Mouse (Mus musculus): ENCODE results near the gene Lsr. TPM values are rescaled to one million over a fixed set of nuclear protein-coding genes. Genes with fewer than 3 reads are reported as not detected.
"Not testable (repeated sequence)": the region's sequence is repeated elsewhere in the genome, so short reads cannot be mapped to it uniquely, and the experiment has no call there.

The Lsr gene
- polyA plus RNA-seq, 1 experiment from 2014 or later: 18.8 TPM

DNA sequence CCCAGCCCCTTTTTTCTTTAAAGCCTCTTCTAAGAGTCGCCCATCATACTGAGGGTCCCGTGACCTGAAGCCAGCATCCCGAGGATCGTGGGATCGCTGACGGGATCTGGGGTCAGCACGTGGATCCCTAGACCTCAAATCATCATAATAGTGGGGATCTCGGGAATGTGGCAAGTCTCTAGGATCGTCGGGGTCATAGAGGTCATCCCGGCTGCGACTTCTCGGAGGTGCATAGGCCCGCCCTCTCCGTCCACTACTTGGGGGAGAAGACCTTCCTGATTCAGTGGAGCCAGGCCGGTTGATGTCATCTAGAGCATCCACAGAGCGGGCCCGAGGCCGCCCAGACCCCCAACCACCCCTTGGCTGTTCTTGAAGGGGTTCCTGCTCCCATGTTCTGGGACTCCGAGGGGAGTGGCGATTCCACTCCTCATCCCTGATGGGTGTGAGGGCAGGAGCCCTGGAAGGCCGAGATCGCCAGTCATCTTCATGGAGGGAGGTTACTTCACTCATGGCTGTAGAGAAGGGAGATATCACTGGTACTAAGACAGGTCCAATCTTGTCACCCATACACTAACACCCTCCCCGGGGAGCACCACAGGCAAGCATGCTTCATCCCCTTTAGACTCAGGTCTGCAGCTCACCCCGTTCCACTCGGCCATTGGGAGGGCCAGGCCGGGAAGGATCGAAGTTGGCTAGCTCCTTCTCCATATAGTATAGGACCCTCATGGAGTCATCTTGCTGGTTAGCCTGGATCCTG is 15.0 kb downstream of the Lsr start:
- no peak for ATAC-seq (ENCODE audit: low FRiP score)
- peak overlapping the region; percentile 99 for H3K9ac ChIP-seq
- WGBS: 71% methylated on average over 28 of the region's 28 CpGs
- H3K27ac ChIP-seq: peak overlapping the region; percentile 99
- H3K9me3 ChIP-seq: no peaks in the 10 kb centered on the region
- peaks cover 36% of the 10 kb centered on the region for H3K4me1 ChIP-seq (replicated peaks)
- peak overlapping the region; percentile 84 for H3K4me2 ChIP-seq
- peaks cover 19% of the 10 kb centered on the region for H3K36me3 ChIP-seq
- H3K4me3 ChIP-seq: peak overlapping the region; percentile 93
- H3K27me3 ChIP-seq: no peaks in the 10 kb centered on the region

DNA sequence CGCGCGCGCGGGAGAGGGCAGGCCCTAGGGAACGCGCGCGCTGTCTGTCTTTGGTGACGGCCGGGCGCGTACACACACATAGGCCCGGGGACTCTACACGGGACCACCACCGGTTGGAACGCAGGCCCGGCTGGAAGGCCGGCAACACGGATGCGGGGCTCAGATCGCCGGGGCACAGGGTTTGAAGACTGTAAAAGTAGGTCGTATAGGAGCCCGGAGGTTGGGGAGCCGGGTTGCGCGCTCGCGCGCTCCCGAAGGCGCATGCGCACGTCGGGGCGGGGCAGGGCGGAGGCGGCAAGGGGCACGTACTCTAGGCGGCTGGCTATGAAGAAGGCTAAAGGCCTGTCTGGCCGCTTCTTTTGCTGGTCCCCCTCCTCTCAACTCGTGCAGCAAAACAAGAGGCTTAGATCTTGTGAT is 15.9 kb downstream of the Lsr start:
- peaks cover 28% of the 10 kb centered on the region for H3K36me3 ChIP-seq
- peak; percentile 65 for ATAC-seq (ENCODE audit: low FRiP score)
- peaks cover 38% of the 10 kb centered on the region for H3K4me1 ChIP-seq (replicated peaks)
- peak overlapping the region; percentile 99 for H3K27ac ChIP-seq
- WGBS: under 1% methylated on average over 40 of the region's 43 CpGs
- H3K27me3 ChIP-seq: no peaks in the 10 kb centered on the region
- no peaks in the 10 kb centered on the region for H3K9me3 ChIP-seq
- H3K4me2 ChIP-seq: peak overlapping the region; percentile 84
- H3K4me3 ChIP-seq: peak overlapping the region; percentile 93
- peak overlapping the region; percentile 99 for H3K9ac ChIP-seq

DNA sequence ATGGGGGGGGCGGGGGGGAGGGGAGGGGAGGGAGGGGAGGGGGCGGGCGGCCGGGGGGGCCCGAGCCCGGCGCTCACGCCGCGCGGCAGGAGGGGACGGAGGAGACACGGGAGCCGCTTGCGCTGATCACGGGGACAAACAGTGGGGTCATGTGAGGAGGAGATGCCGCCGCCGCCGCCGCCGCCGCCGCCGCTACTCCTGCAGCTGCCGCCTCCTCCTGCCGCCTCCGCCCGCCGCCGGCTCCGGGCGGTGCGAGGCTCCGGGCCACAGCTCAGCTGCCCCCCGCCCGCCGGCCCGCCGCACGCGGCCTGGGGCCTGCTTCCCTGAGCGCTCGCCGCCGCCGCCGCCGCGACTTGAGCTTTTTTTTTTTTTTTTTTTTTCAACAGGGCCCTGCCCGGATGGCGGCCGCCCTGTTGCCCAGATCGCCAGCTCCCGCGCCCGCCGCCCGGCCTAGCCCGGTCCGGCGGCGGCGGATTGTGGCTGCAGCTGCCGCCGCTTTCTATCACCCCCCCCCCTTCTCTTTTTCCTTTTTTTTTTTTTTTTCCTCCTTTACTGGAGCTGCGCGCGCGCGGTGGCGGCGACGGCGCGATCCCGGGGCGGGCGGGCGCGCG is 16.4 kb downstream of the Lsr start, which contains the start of gene Usf2:
Gene Usf2 (minus strand): TSS at position 48 of the 611 bp plus-strand sequence.
- WGBS: 2% methylated on average over 11 of the region's 82 CpGs
- Histone ChIP-seq H3K4me1 (replicated peaks) (peaks cover 40% of the 10 kb centered on the region), H3K9me3 (no peaks in the 10 kb centered on the region), H3K4me3 (peak within 1 kb of the TSS; percentile 93), H3K27ac (peak within 1 kb of the TSS; percentile 99), H3K4me2 (peak within 1 kb of the TSS; percentile 84), H3K27me3 (no peaks in the 10 kb centered on the region), H3K9ac (peak within 1 kb of the TSS; percentile 99), H3K36me3 (peaks cover 33% of the 10 kb centered on the region)
- peak; percentile 40 for ATAC-seq (ENCODE audit: low FRiP score)

DNA sequence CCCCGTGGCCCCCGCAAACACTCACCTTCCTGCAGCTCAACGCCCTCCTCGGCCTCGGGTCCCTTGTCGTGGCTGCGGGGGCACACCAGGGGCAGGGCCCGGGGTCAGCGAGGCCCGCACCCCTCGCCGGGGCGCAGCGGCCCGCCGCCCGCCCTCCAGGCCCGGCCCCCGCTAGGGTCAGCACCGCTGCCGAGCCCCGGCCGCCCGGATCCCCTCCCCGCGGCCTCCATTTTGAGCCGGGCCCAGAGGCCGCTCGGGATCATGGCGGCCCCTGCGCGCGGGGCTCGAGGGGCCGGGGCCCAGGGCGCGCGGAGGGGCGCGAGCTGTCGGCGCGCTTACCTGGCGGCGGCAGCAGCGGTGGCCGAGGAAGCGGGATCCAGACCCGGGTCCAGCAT is 16.9 kb downstream of the Lsr start:
- Histone ChIP-seq H3K36me3 (peaks cover 37% of the 10 kb centered on the region), H3K9ac (peak overlapping the region; percentile 99), H3K9me3 (no peaks in the 10 kb centered on the region), H3K27ac (peak overlapping the region; percentile 99), H3K4me1 (replicated peaks) (peaks cover 40% of the 10 kb centered on the region), H3K4me2 (peak overlapping the region; percentile 84), H3K27me3 (no peaks in the 10 kb centered on the region), H3K4me3 (peak overlapping the region; percentile 93)
- peak; percentile 40 for ATAC-seq (ENCODE audit: low FRiP score)
- 3% methylated on average over 9 of the region's 49 CpGs for WGBS

DNA sequence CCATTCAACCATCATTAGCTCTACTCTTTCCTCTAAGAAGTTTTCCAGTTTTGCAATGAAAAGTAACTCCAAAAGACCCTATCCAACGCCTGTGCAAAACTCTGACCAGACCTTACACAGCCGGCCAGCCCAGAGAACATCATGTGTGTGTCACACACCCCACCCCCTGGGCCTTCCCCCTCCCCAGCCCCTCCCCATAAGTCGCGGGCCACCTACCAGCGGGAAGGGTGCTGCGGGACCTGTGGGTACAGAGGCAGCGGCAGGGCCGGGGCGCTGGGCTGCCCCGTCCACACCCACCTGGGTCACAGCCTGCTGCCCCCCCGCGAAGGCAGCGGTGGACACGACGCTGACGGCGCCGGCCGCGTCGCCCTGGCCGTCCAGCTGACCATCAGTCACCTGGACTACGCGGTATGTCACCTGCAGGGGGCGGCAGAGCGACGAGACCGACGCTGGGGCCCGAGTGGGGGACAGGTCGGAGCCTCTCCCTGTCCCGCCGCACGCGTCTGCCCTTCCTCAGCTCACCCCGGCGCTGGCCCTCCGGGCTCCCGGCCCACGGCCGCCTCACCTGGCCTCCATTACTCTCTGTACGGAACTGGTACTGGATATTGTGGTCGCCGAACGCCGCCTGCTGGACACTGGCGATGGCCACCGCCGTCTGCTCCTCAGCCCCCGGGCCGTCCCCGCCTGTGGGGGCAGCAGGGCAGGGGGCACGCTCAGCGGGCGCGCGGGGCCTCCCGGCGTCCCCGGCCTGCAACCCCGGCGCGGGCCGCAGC is 17.5 kb downstream of the Lsr start:
- ATAC-seq (ENCODE audit: low FRiP score): peak; percentile 76
- Histone ChIP-seq H3K4me1 (replicated peaks) (peaks cover 40% of the 10 kb centered on the region), H3K27me3 (no peaks in the 10 kb centered on the region), H3K36me3 (peaks cover 43% of the 10 kb centered on the region), H3K9ac (peak overlapping the region; percentile 99), H3K27ac (peak overlapping the region; percentile 99), H3K4me3 (peak overlapping the region; percentile 93), H3K9me3 (no peaks in the 10 kb centered on the region), H3K4me2 (peak overlapping the region; percentile 84)
- WGBS: under 1% methylated on average over 48 of the region's 64 CpGs

DNA sequence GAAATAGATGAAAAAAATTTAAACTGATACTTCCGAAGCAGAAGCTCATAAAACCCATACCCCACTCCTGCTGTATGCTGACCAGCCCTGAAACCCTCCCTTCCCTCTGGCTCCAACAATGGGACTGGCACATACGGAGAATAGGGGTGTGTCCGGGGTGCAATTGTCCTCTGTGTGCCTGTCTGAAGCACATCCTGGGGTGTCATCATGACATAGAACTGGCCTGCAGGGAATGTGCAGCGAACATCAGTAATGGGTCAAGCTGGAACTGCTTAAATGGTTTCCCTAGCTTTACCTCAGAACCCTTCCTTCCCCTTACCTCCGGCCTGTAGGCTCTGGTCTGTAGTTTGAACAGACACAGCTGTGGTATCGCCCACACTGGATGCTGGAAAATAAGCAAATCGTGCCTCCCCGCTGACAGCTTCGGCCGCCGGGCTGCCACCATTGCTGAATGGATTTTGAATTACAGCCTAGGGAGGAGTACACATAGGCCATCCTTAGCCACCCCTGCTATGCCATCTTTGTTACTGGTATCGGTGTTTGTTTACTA is 18.2 kb downstream of the Lsr start:
- peak overlapping the region; percentile 84 for H3K4me2 ChIP-seq
- peak overlapping the region; percentile 13; the same call in 1 of the 2 replicates for H3K27ac ChIP-seq
- no peaks in the 10 kb centered on the region for H3K9me3 ChIP-seq
- peak overlapping the region; percentile 93 for H3K4me3 ChIP-seq
- ATAC-seq (ENCODE audit: low FRiP score): no peak
- no peaks in the 10 kb centered on the region for H3K27me3 ChIP-seq
- H3K36me3 ChIP-seq: peaks cover 50% of the 10 kb centered on the region
- WGBS: 89% methylated on average over 12 of the region's 12 CpGs
- H3K4me1 ChIP-seq (replicated peaks): peaks cover 40% of the 10 kb centered on the region
- H3K9ac ChIP-seq: peak overlapping the region; percentile 99

DNA sequence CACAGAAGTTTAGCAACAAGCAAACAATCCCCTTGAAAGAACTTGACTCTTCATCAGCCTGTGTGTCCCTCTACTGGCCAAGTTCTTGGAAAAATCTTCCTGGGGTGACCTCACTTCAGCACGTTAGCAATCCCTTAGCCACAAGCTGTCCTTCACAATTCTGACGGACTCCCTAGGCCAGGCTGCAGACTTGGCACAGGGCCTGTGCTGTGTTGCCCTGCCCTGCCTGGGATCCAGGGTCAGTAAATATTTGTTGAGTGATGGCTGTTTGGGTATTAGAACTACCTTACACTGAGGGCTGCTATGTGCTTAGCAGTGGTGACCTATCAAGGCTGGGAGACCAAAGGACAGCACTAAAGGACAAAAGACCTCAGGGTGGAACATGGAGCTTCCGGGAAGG is 19.2 kb downstream of the Lsr start:
- 88% methylated on average over 3 of the region's 3 CpGs for WGBS
- ATAC-seq (ENCODE audit: low FRiP score): no peak
- Histone ChIP-seq H3K4me3 (no peak overlapping the region), H3K36me3 (peaks cover 58% of the 10 kb centered on the region), H3K27me3 (no peaks in the 10 kb centered on the region), H3K4me1 (replicated peaks) (peaks cover 37% of the 10 kb centered on the region), H3K4me2 (no peak overlapping the region), H3K9me3 (no peaks in the 10 kb centered on the region), H3K9ac (no peak overlapping the region), H3K27ac (no peak overlapping the region)

DNA sequence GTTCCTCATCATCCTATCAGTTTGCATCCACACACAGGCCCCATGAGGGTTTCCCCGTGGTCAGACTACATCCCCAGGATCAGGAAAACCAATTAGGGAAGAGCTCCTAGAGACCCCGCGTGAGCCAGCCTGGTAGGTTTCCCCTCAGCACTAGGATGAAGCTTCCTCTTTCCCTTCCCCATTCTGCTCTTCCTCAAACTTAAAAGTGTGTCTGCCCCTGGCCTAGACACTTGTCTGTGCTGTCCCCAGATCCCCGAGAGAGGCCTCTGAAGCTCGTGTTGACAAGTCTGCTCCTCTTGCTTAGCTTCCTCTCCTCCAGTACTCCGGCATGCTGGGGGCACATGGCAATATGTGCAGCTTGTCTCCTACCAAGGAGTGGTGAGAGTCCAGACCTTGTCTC is 19.8 kb downstream of the Lsr start:
- ATAC-seq (ENCODE audit: low FRiP score): no peak
- Histone ChIP-seq H3K4me1 (replicated peaks) (peaks cover 31% of the 10 kb centered on the region), H3K27me3 (no peaks in the 10 kb centered on the region), H3K9ac (no peak overlapping the region), H3K4me2 (no peak overlapping the region), H3K4me3 (no peak overlapping the region), H3K36me3 (peaks cover 62% of the 10 kb centered on the region), H3K27ac (no peak overlapping the region), H3K9me3 (no peaks in the 10 kb centered on the region)
- WGBS: 87% methylated on average over 6 of the region's 6 CpGs

DNA sequence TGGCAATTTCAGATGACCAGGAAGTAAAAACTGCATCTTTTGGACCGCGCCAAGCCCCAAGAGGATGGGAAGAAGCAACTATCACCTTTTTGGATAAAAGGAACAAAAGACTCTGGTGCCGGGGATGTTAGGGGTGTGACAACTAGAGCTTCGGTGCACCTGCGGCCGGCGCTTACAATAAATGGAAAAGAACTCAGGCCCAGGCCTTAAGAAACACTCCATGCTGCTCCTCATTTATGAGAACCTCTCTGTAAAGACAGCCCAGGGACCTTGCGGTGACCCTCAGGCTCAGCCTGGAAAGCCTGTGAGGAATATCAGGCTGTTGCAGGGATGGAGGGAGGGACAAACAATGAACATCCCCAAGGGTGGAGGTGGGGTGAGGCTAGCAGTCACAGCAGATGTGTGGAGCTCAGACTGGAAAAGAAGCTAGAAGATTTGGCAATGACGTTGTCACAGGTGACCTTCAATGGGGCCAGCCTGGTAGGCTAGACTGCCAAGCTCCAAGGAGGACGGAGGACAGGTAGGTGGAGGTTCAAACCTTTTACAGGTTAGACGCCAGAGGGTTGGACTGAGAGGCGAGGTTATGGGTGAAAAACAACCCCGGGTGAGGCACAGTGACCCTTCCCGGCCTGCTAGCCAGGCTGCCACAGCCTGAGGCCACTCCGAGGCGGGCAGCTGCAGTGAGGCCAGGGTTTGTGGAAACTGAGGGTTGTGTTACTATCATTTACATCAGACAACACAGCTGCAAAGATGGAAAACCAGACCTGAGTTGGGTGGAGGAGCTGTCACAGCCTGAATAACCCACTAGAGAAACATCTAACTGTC is 20.6 kb downstream of the Lsr start:
- ATAC-seq (ENCODE audit: low FRiP score): no peak
- no peak overlapping the region for H3K4me2 ChIP-seq
- H3K9ac ChIP-seq: peak overlapping the region; percentile 39; the same call in 1 of the 2 replicates
- H3K9me3 ChIP-seq: no peaks in the 10 kb centered on the region
- H3K4me3 ChIP-seq: no peak overlapping the region
- H3K27ac ChIP-seq: no peak overlapping the region
- peaks cover 64% of the 10 kb centered on the region for H3K36me3 ChIP-seq
- peaks cover 23% of the 10 kb centered on the region for H3K4me1 ChIP-seq (replicated peaks)
- 95% methylated on average over 16 of the region's 16 CpGs for WGBS
- H3K27me3 ChIP-seq: no peaks in the 10 kb centered on the region

DNA sequence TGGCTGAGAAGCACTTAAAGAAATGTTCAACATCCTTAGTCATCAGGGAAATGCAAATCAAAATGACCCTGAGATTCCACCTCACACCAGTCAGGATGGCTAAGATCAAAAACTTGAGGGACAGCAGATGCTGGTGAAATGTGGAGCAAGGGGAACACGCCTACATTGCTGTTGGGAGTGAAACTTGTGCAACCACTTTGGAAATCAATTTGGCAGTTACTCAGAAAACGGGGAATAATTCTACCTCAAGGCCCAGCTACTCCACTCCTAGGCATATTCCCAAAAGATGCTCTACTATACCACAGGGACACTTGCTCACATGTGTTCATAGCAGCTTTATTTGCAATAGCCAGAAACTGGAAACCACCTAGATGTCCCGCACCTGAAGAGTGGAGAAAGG is 23.4 kb downstream of the Lsr start:
- Histone ChIP-seq H3K4me1 (replicated peaks) (peaks cover 14% of the 10 kb centered on the region), H3K36me3 (peaks cover 79% of the 10 kb centered on the region)
- not testable (repeated sequence) for H3K27ac ChIP-seq; H3K4me2 ChIP-seq; H3K9ac ChIP-seq; H3K4me3 ChIP-seq; ATAC-seq (ENCODE audit: low FRiP score); H3K9me3 ChIP-seq; H3K27me3 ChIP-seq
- WGBS: 95% methylated on average over 3 of the region's 3 CpGs

DNA sequence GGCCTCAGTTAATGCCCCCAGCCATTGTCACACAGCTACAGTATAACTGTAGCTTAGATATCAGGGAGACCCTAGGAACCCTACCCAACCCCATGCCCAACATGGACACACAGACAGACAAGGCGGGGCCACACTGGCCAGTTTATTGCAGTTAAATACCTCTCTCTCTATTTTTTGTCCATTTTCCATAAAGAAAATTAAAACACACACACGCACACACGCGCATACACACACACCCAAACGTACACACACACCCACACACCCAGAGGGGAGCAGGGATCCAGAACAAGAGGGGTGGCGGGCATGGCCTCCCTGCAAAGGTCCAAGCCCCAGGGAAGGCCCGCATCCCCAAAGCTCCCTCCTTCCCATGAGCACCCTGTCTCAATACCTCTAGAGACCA is 27.4 kb downstream of the Lsr start:
- H3K36me3 ChIP-seq: peaks cover 41% of the 10 kb centered on the region
- no peaks in the 10 kb centered on the region for H3K4me1 ChIP-seq (replicated peaks)
- H3K4me3 ChIP-seq: no peak overlapping the region
- no peak for ATAC-seq (ENCODE audit: low FRiP score)
- WGBS: 96% methylated on average over 7 of the region's 7 CpGs
- H3K9ac ChIP-seq: no peak overlapping the region
- H3K27me3 ChIP-seq: no peaks in the 10 kb centered on the region
- H3K27ac ChIP-seq: no peak overlapping the region
- no peak overlapping the region for H3K4me2 ChIP-seq
- H3K9me3 ChIP-seq: no peaks in the 10 kb centered on the region

All from hindbrain, embryonic 13.5 days (tissue).